Mouse (Mus musculus): ENCODE data around the gene Tbc1d1. TPM values are rescaled to one million over a fixed set of nuclear protein-coding genes. Genes with fewer than 3 reads are reported as not detected.

Gene Tbc1d1
- total and polyA plus RNA-seq, 3 experiments, result 26.0 to 38.6 (median 31.9) TPM

GRCm38 (mm10) chr5:64281674-64282073 lies 125.6 kb downstream of the Tbc1d1 start:
- Histone ChIP-seq H3K4me3 (replicated peaks in 1 of 3; ENCODE audit: low read depth in 2 of 3, low read length in 2 of 3, poor library complexity in 1 of 3) (no peak overlapping the region), H3K9me3 (replicated peaks; ENCODE audit: low read length) (no peaks in the 10 kb centered on the region), H3K4me1 (ENCODE audit: control insufficient read depth in 1 of 2, insufficient read depth in 2 of 2) (no peaks in the 10 kb centered on the region), H3K9ac (ENCODE audit: insufficient read depth, low read depth) (no peak overlapping the region), H3K4me2 (ENCODE audit: insufficient read depth, low read depth, poor library complexity, severe bottlenecking) (no peak overlapping the region), H3K36me3 (replicated peaks in 1 of 2; ENCODE audit: control insufficient read depth in 1 of 2, insufficient read depth in 1 of 2, low read length in 1 of 2) (peaks cover 65 to 97% of the 10 kb centered on the region in 2 experiments), H3K79me2 (replicated peaks; ENCODE audit: control insufficient read depth, extremely low read depth, insufficient read depth, poor library complexity, severe bottlenecking) (no peaks in the 10 kb centered on the region), H3K27ac (ENCODE audit: insufficient read depth, low read depth) (no peak overlapping the region), H3K27me3 (replicated peaks) (no peaks in the 10 kb centered on the region)
- in situ Hi-C loops (cut with MboI; ENCODE audit: low pct_ligation_motif_present, low pct_unique_long_range_greater_than_20kb, low sequenced_read_pairs) (no loop called here), dilution Hi-C loops (cut with MboI; ENCODE audit: extremely low pct_ligation_motif_present, extremely low pct_unique_long_range_greater_than_20kb, low sequenced_read_pairs) (no loop called here)
- no peak for TF ChIP-seq ZC3H11A (IDR thresholded peaks at IDR 0.05; ENCODE audit: low read depth, low read length)
- no peak for TF ChIP-seq NRF1 (IDR thresholded peaks at IDR 0.05; ENCODE audit: low read depth, low read length)
- no peak for TF ChIP-seq SMC3 (IDR thresholded peaks at IDR 0.05; ENCODE audit: low read depth, low read length)
- TF ChIP-seq CHD1 (IDR thresholded peaks at IDR 0.05; ENCODE audit: low read depth, low read length), result no peak
- DNase-seq (ENCODE audit: extremely low read depth), result no peak

GRCm38 (mm10) chr5:64282594-64282993 lies 126.5 kb downstream of the Tbc1d1 start:
- H3K4me2 ChIP-seq (ENCODE audit: insufficient read depth, low read depth, poor library complexity, severe bottlenecking), result no peak overlapping the region
- TF ChIP-seq MAZ (IDR thresholded peaks at IDR 0.05; ENCODE audit: low read depth, low read length), result no peak
- no peak for TF ChIP-seq MXI1 (IDR thresholded peaks at IDR 0.05; ENCODE audit: low read depth, low read length)
- TF ChIP-seq MAFK (IDR thresholded peaks at IDR 0.05; ENCODE audit: insufficient replicate concordance, low read length), result no peak
- no peak for TF ChIP-seq SIN3A (IDR thresholded peaks at IDR 0.05; ENCODE audit: low read length)
- no peak for TF ChIP-seq ZNF384 (IDR thresholded peaks at IDR 0.05; ENCODE audit: low read depth, low read length)
- no peak for TF ChIP-seq TBP (conservative IDR thresholded peaks at IDR 0.05; ENCODE audit: low read depth, low read length)
- no peak for TF ChIP-seq JUND (conservative IDR thresholded peaks at IDR 0.05; ENCODE audit: low read depth, low read length)
- TF ChIP-seq SMC3 (IDR thresholded peaks at IDR 0.05; ENCODE audit: low read depth, low read length), result no peak
- no peak for TF ChIP-seq USF2 (conservative IDR thresholded peaks at IDR 0.05; ENCODE audit: low read depth, low read length)
- no peak for TF ChIP-seq KAT2A (IDR thresholded peaks at IDR 0.05; ENCODE audit: insufficient replicate concordance, low read length)
- no peak for TF ChIP-seq CTCF (conservative IDR thresholded peaks at IDR 0.05 in 1 of 2, IDR thresholded peaks at IDR 0.05 in 1 of 2; ENCODE audit: low read depth in 2 of 2, low read length in 2 of 2)
- TF ChIP-seq TCF12 (IDR thresholded peaks at IDR 0.05; ENCODE audit: low read depth, low read length), result no peak
- no peak for TF ChIP-seq MEF2A (IDR thresholded peaks at IDR 0.05; ENCODE audit: borderline replicate concordance, low read depth, low read length)
- no peak for TF ChIP-seq JUN (IDR thresholded peaks at IDR 0.05; ENCODE audit: insufficient read depth, low read depth, low read length)
- TF ChIP-seq UBTF (IDR thresholded peaks at IDR 0.05; ENCODE audit: low read depth, low read length), result no peak
- no peak for TF ChIP-seq MAX (IDR thresholded peaks at IDR 0.05; ENCODE audit: low read length)
- TF ChIP-seq EP300 (IDR thresholded peaks at IDR 0.05; ENCODE audit: low read length), result no peak
- no peak for TF ChIP-seq ZC3H11A (IDR thresholded peaks at IDR 0.05; ENCODE audit: low read depth, low read length)
- TF ChIP-seq CHD1 (IDR thresholded peaks at IDR 0.05; ENCODE audit: low read depth, low read length), result no peak
- no peak for DNase-seq (ENCODE audit: extremely low read depth)
- in situ Hi-C loops (cut with MboI; ENCODE audit: low pct_ligation_motif_present, low pct_unique_long_range_greater_than_20kb, low sequenced_read_pairs) (no loop called here), dilution Hi-C loops (cut with MboI; ENCODE audit: extremely low pct_ligation_motif_present, extremely low pct_unique_long_range_greater_than_20kb, low sequenced_read_pairs) (no loop called here)
- no peaks in the 10 kb centered on the region for H3K9me3 ChIP-seq (replicated peaks; ENCODE audit: low read length)
- H3K79me2 ChIP-seq (replicated peaks; ENCODE audit: control insufficient read depth, extremely low read depth, insufficient read depth, poor library complexity, severe bottlenecking), result no peaks in the 10 kb centered on the region
- no peak overlapping the region for H3K4me3 ChIP-seq (replicated peaks in 1 of 3; ENCODE audit: low read depth in 2 of 3, low read length in 2 of 3, poor library complexity in 1 of 3)
- no peak overlapping the region for H3K27ac ChIP-seq (ENCODE audit: insufficient read depth, low read depth)
- no peak overlapping the region for H3K9ac ChIP-seq (ENCODE audit: insufficient read depth, low read depth)
- H3K4me1 ChIP-seq (ENCODE audit: control insufficient read depth in 1 of 2, insufficient read depth in 2 of 2), result no peaks in the 10 kb centered on the region
- H3K36me3 ChIP-seq (replicated peaks in 1 of 2; ENCODE audit: control insufficient read depth in 1 of 2, insufficient read depth in 1 of 2, low read length in 1 of 2), result peaks cover 60 to 97% of the 10 kb centered on the region in 2 experiments
- H3K27me3 ChIP-seq (replicated peaks), result no peaks in the 10 kb centered on the region
